Mouse (Mus musculus): ENCODE results near the gene Trim46. TPM values are rescaled to one million over a fixed set of nuclear protein-coding genes. Genes with fewer than 3 reads are reported as not detected.

Gene Trim46
- 1 to 10 TPM; 1.7 to 2.9 TPM for total RNA-seq (2021)
- long read RNA-seq, experiment 1 = 0 reads
- long read RNA-seq, experiment 2 = 0 reads

DNA sequence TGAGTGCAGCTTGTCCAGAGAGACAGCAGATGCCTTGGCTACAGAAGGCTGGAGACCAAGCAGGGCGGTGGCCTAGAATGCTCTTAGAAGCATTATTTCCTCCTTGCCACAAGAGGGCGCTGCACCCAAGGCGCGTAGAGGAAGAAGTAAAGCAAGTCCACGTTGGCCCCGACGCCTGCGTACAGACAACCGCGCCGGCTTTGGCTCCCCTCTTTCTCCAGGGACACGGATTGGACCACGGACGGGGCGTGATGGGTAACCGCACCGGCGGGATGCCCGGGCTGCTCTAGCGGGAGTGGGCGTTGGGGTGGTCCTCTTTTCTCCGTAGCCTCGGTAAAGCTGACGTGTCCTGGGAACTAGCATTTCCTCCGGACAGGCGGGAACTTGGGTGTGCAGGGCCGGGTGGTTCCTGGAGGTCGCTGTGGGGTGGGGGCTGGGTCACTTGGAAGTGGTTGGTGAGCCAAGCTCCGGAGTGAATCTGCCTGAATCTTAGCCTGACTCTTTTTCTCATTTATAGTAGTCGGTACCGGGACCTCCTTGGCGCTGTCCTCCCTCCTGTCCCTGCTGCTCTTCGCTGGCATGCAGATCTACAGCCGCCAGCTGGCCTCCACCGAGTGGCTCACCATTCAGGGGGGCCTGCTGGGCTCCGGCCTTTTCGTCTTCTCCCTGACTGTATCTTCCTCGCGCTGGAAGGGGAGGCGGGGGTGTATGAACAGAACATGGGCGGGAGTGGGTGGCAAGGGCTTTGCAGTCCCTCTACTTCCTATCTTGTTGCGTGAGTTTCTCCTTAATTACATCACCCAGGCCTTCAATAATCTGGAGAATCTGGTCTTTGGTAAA, at the start of gene Trim46:
Gene Trim46 (minus strand): TSS at position 49 of the 840 bp plus-strand sequence.
- DNase-seq (ENCODE audit: low spot score in 2 of 2) = peak; percentile 85 to 86

DNA sequence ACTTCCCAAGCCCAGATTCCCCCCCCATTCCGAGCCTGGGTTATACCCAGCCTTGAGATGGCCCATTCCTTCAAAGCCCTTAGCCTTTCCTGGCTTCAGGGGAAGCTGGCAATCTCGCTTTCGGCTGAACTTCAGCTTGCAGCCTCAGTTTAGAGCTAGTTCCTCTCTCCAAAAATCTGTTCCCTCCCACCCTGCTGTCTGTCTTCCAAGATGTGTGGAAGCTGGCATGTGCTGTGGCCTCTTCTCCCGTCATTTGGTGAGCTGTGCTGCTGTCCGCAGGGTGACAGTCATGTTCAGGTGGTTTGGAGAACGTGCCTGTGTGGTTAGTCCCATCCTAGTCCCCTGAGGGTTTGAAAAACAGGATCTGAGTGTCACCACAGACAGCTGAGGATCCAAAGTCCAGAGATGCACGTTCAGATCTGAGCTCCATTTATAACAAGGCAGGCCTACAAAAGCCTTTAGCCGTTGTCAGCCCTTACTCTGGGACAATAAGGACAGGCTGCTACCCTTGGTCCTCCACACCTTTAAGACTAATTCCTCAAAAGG, 49.6 kb upstream of the Trim46 start:
- no peak for DNase-seq (ENCODE audit: low spot score in 2 of 2)

DNA sequence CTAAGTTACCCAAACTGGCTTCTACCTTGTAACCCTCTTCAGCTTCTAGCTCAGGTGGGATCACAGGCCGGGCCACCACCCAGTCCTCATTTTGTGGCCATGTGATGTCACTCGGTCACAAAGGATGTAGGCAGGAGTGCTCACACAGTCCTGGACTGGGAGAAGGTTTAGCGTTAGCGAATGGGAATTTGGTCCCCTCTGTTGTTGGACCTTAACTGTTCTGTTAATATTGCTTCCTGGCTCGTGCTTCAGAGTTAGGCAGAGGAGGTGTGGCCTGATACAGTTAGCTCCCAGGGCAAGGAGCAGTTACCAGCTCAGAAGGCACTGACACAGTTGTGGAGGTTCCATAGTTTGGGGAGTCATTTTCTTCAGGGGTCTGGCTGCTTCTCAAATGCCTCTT, 48.1 kb upstream of the Trim46 start:
- no peak for DNase-seq (ENCODE audit: low spot score in 2 of 2)

DNA sequence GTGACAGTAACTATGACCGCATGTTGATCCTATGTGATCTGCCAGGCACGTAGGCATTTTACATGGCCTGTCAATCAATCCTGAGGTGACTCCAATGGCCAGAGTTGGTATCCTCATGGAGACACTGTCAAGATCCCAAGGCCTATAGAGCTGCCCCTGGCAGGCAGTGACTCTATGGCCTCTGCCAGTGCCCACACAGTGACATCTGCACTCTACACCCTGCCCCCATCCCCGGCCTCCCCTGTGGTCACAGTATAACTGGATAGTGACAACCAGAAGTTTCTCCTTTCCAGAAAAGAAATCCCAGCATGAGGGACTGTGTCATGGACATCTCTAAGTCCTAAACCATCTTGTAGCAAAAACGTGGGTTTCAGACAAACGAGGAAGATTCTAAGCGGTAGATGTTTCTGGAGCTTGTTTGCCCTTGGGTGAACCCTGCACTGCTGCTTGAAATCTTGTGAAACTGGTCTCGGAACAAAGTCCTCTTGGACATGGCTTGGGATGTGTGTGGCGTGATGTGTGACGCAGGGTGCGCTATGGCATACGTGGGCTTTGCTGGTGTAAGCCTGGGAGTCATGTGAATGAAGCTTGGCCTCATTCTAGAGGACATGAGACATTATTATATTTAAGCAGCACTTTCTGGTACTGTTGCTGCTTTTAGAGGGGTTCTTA, 47.3 kb upstream of the Trim46 start:
- DNase-seq (ENCODE audit: low spot score in 2 of 2) = no peak

DNA sequence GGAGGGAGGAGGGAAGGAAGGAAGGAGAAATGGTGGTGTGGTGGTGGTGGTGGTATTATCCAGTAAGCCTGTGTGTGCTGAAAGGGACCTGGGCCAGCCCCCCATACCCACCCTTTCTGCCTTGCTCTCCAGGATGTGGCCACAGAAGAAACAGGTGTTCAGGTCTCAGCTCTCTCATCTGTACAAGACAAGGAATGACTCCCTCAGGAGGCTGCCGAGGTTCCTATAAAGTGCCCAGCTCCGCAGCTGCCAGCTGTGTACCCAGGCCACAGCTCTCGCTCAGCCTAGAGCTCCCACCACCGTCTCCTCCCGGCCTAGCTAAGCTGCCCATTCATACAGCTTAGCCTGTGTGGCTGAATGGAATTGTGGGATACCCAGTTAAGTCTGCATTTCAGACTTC, 46.2 kb upstream of the Trim46 start:
- no peak for DNase-seq (ENCODE audit: low spot score in 2 of 2)

DNA sequence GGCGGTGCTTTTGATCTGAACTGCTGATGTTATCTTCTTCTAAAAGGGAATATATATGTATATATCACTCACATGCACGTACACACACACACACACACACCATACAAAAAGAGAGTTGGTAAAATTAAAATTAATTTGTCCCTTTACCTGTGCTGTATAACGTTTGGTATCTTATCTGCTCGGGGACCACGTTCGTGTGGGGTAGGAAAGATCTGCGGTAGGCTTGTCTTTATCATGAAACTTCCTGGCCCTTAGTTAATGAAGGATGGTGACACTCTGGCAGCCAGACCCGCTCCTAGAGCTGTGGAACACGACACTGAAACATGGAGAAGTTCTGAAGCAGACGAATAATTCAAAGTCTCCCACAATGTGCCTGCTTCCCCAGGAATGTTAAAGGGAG, 45.8 kb upstream of the Trim46 start:
- no peak for DNase-seq (ENCODE audit: low spot score in 2 of 2)

DNA sequence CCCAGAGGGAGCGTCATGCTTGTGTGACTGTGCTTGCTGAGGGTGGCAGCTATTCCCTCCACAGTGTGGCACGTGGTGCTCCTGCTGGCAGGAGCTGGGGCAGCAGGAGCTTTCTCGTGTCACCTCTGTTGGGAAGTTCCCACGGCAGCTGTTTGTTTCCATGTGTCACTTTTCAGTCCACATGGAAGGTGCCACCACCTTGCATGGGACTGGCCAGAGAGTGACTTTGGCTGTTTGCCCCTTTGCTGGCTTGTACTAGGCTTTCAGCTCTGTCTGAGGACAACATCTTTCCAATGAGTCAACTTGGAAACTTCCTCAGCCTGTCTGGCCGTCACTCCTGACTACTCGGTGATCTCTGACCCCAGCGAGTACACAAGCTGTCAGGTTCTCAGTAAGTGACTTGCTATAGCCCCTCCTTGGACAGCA, 42.4 kb upstream of the Trim46 start:
- DNase-seq (ENCODE audit: low spot score in 2 of 2) = no peak

DNA sequence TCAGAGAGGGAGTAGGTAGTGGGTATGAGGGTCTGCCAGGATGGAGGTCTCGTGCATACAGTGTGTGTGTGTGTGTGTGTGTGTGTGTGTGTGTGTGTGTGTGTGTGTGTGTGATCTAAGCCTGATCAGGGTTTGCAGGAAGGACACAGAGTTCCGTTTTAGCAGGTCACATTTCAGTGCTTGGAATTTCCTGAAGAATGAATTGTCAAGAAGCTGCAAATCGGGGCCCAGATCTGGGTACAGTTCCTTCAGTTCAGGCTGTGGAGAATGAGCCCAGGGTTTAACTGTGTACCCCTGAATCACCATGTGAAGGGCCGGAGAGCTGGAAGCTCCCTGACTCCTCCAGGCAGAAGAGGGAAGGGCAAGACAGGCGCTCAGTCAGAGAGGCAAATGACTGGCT, 41.2 kb upstream of the Trim46 start:
- DNase-seq (ENCODE audit: low spot score in 2 of 2) = no peak

DNA sequence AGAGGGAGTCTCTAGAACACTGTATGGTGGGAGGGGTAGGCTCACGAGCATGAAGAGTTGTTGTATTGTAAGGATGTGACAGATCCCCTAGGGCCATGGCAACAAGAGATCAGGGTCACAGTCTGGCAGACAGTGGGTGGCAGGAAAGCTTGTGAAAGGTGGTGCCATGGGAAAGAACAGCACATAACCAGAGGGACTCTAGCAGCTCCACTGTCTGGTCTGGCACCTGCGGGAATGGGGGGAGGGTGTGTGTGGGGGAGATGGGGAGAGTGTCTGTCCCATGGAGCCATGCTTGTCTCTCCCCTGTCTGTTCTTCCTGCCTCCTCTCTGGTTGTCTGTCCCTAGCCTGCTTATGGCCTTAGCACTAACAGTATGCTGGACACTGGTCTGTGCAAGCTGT, 39.4 kb upstream of the Trim46 start:
- DNase-seq (ENCODE audit: low spot score in 2 of 2) = no peak

DNA sequence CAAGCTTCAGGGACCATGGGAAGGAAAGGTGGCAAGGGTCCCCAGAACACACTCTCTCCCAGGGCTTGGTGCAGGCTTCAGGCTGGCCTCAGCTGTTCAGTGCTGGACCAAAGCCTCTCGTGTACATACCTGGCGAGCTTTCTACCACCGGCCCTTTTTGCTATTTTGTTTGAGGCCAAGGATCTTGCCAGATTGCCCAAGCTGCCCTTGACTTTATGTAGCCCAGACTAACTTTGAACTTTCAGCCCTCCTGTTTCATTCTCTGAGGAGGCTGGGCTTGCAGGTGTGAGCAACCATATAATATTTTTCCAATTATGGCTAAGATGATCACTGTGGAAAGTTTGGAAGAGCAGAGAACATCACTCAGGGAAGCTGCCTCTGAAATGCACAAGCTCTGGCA, 38.2 kb upstream of the Trim46 start:
- no peak for DNase-seq (ENCODE audit: low spot score in 2 of 2)

DNA sequence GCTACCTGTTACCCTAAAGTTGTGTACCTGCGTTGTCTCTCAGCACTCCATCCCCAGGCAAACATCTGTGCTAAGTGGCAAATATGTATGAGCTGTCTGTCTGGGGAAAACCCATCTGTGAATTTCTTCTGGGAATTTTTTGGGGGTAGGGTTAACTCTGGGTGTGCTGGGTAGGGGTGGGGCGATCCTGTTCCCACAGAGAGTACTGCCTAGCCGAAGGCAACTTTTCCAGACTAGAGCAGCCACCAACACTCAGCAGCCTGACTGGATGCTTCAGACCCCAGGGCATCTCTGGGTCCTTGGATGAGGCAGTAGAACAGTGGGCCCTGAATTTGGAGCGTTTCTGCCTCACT, 36.2 kb upstream of the Trim46 start:
- DNase-seq (ENCODE audit: low spot score in 2 of 2) = no peak

DNA sequence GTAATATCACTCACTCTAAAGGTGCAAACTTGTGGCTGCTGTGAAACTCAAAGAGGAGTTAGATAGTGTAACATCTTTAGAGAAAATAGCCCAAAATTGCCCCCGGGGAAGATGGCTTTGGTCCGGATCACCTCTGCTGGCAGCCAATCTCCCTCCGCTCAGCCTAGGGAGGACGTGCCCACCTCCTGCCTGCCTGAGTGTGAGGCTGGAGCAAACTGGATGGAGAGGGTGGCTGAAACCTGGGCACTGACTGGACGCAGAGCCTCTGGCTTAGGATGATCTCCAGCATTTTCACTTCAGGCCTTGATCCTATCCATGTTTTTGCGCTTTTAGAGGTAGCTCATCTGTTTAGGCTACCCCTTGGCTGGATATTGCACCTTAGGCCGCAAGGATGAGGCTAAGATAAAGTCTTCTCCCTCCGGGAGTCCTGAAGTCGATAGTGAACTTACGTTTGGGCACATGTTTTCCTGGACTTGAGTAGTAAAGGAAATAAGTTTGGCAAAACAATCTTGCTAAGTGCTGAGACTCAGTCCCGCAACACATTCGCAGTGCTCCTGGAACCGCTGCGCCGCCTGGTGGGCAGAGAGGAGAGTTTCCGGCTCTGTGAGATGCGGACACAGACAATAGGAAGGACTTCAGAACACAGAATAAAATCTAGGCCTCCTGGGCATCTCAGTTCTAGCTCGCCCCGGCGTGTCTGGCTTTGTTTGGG, 35.6 kb upstream of the Trim46 start:
- DNase-seq (ENCODE audit: low spot score in 2 of 2) = peak; percentile 83 to 91

DNA sequence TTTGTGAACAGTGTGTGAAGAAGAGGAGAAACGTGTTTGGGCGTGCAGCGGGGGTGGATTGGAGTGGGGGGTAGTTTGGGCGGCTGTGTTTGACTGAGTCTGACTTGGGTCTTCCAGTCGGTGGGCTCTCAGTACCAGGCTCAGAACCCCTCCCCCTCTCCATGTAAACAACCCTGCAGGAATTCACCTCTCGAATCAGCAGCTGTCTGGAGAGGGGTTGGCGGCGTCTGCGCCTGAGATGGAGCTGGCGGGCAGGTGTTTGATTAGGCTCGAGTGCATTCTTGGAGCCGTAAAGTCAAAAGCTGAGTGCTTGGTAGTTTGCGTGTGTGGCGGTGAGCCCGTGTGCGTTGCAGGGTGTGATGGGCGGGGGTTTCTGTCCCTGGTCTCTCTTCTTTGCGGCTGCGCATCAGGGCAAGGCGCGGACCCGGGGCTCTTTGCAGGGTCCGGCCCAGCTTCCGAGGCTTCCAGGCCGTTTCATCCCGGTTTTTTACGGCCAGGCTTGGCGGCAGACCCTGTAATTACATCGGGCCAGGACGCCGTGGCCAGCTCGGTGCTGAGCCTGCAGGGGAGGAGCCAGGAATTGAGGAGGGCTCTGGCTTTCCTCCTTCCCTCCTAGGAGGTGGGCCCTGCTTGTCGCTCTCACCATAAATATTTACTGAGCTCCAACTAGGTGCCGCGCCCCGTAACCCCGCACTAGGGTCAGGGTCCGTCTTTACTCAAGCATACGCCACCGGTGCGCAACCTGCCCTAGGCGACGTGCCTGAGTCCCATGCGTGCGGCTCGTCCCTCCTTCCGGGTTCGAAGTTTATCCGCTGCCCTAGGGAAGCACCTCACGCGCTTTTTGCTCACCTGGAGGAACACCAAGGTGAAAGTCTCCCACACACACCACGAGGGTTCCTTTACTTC, 34.8 kb upstream of the Trim46 start, which contains the start of gene Efna1:
Gene Efna1 (minus strand): TSS at position 537 of the 906 bp plus-strand sequence.
- peak; percentile 34 to 55 for DNase-seq (ENCODE audit: low spot score in 2 of 2)

DNA sequence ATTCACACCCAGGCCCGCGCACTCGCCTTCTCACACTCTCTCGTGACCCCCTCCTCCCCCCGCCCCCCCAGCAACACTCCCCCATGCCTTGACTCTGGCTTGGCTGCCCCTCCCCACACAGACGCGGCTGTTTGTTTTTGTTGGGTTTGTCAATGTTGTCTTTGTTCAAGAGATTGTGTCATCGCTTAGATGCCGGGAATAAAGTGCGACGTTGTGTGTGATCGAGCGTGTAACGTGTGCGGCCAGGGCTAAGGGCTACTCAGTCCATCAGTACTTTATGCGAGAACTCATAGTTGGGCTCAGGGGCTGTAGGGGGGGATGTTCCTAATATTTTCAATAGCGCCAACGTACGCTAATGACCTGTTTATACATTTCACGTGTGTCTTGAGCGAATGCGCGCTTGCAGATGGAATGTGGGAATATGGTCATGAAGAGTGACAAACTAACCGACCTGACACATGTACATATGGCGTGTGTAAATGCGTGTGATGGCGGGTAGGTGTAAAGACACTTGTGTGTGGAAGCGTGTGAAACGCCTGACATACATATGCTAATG, 34.0 kb upstream of the Trim46 start:
- DNase-seq (ENCODE audit: low spot score in 2 of 2) = no peak

DNA sequence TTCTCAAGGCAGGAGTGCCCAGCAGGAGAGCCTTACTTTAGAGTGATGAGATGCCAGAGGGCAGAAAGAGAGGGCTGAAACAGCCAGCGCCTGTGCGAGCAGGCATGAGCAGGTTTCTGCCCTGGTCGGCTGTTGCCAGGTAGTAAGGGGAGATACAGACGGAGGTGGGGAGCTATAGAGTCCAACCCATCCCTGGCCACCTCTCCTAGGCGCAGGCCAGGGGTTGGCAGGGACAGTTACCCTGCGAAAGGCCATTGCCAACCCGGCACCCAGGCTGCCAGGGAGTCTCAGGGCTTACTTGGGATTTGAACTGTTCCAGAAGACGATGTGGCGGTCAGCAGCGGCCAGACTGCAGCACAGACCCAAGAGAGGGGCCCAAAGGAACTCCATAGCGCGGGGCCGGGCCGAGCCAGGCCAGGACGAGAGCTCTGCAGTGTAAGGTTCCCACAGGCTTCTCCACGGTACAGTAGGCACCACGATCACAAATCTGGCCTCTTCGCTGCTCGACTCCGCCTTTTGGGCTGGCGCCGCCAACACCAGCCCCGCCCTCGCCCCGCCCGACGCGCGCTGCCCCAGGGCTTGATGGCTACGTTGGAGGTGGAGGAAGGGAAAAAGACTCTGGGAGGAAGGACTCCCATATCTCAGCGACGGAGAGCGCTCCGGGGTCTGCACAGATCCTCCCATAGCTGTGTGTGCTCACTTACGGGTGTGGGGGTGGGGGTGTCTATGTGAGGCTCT, 33.2 kb upstream of the Trim46 start:
- peak; percentile 78 to 84 for DNase-seq (ENCODE audit: low spot score in 2 of 2)

DNA sequence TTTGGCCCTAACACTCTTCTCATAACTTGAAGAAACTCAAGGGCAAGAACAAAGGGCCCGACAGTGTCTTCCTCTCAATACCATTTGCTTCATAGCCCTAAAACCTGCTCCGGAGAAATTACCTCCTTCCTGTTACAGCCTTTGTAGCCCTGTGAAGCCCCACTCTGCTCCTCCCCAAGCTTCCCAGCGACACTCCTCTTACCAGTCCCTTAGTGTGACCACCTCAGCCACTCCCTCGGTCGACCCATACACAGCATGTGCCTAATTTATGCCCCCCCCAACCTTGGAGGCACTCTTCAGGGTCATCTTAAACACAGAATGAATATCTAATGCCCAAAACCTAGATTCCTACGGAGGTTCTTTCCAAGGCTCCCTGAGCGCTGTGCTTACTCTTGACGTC, 32.5 kb upstream of the Trim46 start:
- DNase-seq (ENCODE audit: low spot score in 2 of 2) = no peak

DNA sequence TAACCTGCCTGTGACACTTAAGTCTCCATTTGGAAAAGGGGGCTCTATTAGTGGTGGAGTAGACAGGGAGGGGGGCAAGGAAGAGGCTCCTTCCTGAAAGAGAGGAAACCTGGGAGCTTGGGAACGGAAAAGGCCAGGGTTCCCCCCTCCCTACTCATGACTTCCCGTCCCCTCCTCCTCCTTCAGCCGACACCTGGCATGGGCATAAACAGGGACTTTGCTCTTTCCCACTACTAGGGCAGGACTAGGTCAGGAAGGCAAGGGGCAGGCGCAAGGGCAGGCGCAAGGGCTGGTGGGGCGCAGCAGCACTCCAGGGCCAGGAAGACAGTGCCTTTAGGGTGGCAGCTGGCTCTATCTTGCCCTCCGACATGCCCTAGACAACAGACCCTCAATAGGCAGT, 32.0 kb upstream of the Trim46 start:
- DNase-seq (ENCODE audit: low spot score in 2 of 2) = peak in 1 of 2 experiments; percentile 14

DNA sequence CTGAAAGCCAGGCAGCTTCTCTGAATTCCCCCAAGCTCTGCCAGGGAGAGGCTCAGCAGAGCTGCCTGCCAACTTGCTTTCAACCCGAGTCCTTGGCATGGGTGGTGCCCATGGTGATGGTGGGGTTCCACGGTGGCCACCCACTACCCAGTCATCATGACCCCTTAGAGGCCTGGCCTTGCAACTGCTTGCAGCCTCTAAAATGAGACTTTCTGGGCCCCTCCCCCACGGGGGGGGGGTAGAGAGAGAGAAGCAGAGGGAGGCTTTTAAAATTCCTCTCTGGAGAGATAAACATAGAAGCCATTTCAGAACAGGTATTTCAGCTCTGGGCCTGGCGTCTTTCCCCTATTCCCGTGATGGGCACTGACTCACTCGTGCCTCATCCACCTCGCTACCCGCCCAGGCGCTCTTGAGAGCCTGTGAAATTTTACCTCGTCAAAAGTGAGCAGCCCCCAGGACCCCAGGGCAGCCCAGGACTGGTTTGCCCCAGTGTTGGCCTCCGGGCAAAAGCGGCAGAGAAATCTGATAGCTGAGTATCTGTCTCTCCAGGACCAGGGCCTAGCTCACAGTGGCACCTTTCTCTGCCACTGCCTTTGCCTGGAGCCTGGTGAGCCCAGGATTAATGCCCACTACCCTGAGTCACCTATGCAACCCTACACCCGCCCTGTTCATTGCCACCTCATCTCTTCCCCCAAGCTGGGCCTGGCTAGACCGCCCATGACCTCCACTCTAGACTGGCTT, 31.3 kb upstream of the Trim46 start:
- DNase-seq (ENCODE audit: low spot score in 2 of 2) = no peak

DNA sequence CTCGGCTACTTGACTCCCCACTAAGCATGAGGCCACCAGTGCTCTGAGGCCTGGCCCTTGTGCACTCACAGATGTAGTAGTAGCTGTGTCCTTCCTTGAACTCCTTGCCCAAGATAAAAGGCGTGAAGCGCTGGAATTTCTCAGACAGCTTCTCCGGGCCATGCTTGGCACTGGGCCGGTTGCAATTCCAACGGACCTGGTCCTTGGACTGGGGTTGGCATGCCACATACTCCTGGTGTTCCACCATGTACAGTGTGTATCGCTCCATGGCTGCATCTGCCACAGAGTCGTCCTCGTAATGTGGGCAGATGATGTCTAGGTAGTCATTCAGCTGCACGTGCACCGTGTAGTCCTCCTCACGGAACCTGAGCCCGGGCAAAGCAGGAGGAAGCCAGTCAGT, 30.0 kb upstream of the Trim46 start:
- DNase-seq (ENCODE audit: low spot score in 2 of 2) = no peak

All from adrenal gland, adult 18-20 months (tissue).